Mouse (Mus musculus): Measurements from ENCODE around the gene Rps27l. TPM values are rescaled to one million over a fixed set of nuclear protein-coding genes. Genes with fewer than 3 reads are reported as not detected.

Gene Rps27l
- polyA plus RNA-seq (2015; fragmentation: Nextera tagmentation; extraction: Ambion mirVana), result 612 and 687 TPM in 2 replicates

- Histone ChIP-seq H3K27ac (ENCODE audit: low read length) (peak within 1 kb of the TSS; percentile 98), H3K27me3 (ENCODE audit: control insufficient read depth, insufficient read depth, low read depth, low read length) (no peaks in the 10 kb centered on the region), H3K9me3 (ENCODE audit: control insufficient read depth, low read length) (no peaks in the 10 kb centered on the region), H3K9ac (ENCODE audit: low read length) (peak within 1 kb of the TSS; percentile 96), H3K4me3 (ENCODE audit: low read length) (peak within 1 kb of the TSS; percentile 95), H3K36me3 (ENCODE audit: control insufficient read depth, insufficient read depth, low read length) (peaks cover 3% of the 10 kb centered on the region), H3K4me1 (replicated peaks; ENCODE audit: control insufficient read depth, insufficient read depth, low read length) (peaks cover 6% of the 10 kb centered on the region; the same call in 1 of the 2 replicates), H3K4me2 (ENCODE audit: low read depth, low read length) (peak within 1 kb of the TSS; percentile 90)
- under 1% methylated on average over 77 of the region's 77 CpGs for WGBS
- peak; percentile 99 for ATAC-seq (ENCODE audit: low read depth)
Observed at GRCm38 (mm10) chr9:66945647-66946641, at the start of gene Rps27l. TSS of gene Rps27l (plus strand) at chr9:66946086.

GRCm38 (mm10) chr9:66896951-66897350, 48.9 kb upstream of the Rps27l start:
- peaks cover 7% of the 10 kb centered on the region; the same call in 1 of the 2 replicates for H3K4me1 ChIP-seq (replicated peaks; ENCODE audit: control insufficient read depth, insufficient read depth, low read length)
- no peak overlapping the region for H3K9ac ChIP-seq (ENCODE audit: low read length)
- no peak overlapping the region for H3K27ac ChIP-seq (ENCODE audit: low read length)
- no peak overlapping the region for H3K4me3 ChIP-seq (ENCODE audit: low read length)
- 70% methylated on average over 6 of the region's 6 CpGs for WGBS
- H3K36me3 ChIP-seq (ENCODE audit: control insufficient read depth, insufficient read depth, low read length), result no peaks in the 10 kb centered on the region
- H3K9me3 ChIP-seq (ENCODE audit: control insufficient read depth, low read length), result no peaks in the 10 kb centered on the region
- no peak for ATAC-seq (ENCODE audit: low read depth)
- no peaks in the 10 kb centered on the region for H3K27me3 ChIP-seq (ENCODE audit: control insufficient read depth, insufficient read depth, low read depth, low read length)
- H3K4me2 ChIP-seq (ENCODE audit: low read depth, low read length), result no peak overlapping the region

- Histone ChIP-seq H3K27ac (ENCODE audit: low read length) (no peak overlapping the region), H3K4me1 (replicated peaks; ENCODE audit: control insufficient read depth, insufficient read depth, low read length) (peaks cover 7% of the 10 kb centered on the region; the same call in 1 of the 2 replicates), H3K9me3 (ENCODE audit: control insufficient read depth, low read length) (no peaks in the 10 kb centered on the region), H3K4me3 (ENCODE audit: low read length) (no peak overlapping the region), H3K4me2 (ENCODE audit: low read depth, low read length) (no peak overlapping the region), H3K36me3 (ENCODE audit: control insufficient read depth, insufficient read depth, low read length) (no peaks in the 10 kb centered on the region), H3K9ac (ENCODE audit: low read length) (no peak overlapping the region), H3K27me3 (ENCODE audit: control insufficient read depth, insufficient read depth, low read depth, low read length) (no peaks in the 10 kb centered on the region)
- WGBS, result 77% methylated on average over 6 of the region's 6 CpGs
- ATAC-seq (ENCODE audit: low read depth), result no peak
Observed at GRCm38 (mm10) chr9:66897851-66898250, 48.0 kb upstream of the Rps27l start.

- no peak overlapping the region for H3K9ac ChIP-seq (ENCODE audit: low read length)
- no peak overlapping the region for H3K4me2 ChIP-seq (ENCODE audit: low read depth, low read length)
- 52% methylated on average over 2 of the region's 2 CpGs for WGBS
- H3K27ac ChIP-seq (ENCODE audit: low read length), result no peak overlapping the region
- H3K4me3 ChIP-seq (ENCODE audit: low read length), result no peak overlapping the region
- H3K4me1 ChIP-seq (replicated peaks; ENCODE audit: control insufficient read depth, insufficient read depth, low read length), result peaks cover 7% of the 10 kb centered on the region; the same call in 1 of the 2 replicates
- no peaks in the 10 kb centered on the region for H3K27me3 ChIP-seq (ENCODE audit: control insufficient read depth, insufficient read depth, low read depth, low read length)
- no peaks in the 10 kb centered on the region for H3K9me3 ChIP-seq (ENCODE audit: control insufficient read depth, low read length)
- ATAC-seq (ENCODE audit: low read depth), result no peak
- no peaks in the 10 kb centered on the region for H3K36me3 ChIP-seq (ENCODE audit: control insufficient read depth, insufficient read depth, low read length)
Observed at GRCm38 (mm10) chr9:66899072-66899471, 46.8 kb upstream of the Rps27l start.

GRCm38 (mm10) chr9:66899526-66899925, 46.4 kb upstream of the Rps27l start:
- H3K27ac ChIP-seq (ENCODE audit: low read length), result no peak overlapping the region
- no peak overlapping the region for H3K9ac ChIP-seq (ENCODE audit: low read length)
- no peaks in the 10 kb centered on the region for H3K9me3 ChIP-seq (ENCODE audit: control insufficient read depth, low read length)
- no peak overlapping the region for H3K4me2 ChIP-seq (ENCODE audit: low read depth, low read length)
- 50% methylated on average over 4 of the region's 4 CpGs for WGBS
- H3K4me1 ChIP-seq (replicated peaks; ENCODE audit: control insufficient read depth, insufficient read depth, low read length), result peaks cover 7% of the 10 kb centered on the region; the same call in 1 of the 2 replicates
- no peak for ATAC-seq (ENCODE audit: low read depth)
- H3K27me3 ChIP-seq (ENCODE audit: control insufficient read depth, insufficient read depth, low read depth, low read length), result no peaks in the 10 kb centered on the region
- H3K36me3 ChIP-seq (ENCODE audit: control insufficient read depth, insufficient read depth, low read length), result no peaks in the 10 kb centered on the region
- H3K4me3 ChIP-seq (ENCODE audit: low read length), result no peak overlapping the region

- H3K4me2 ChIP-seq (ENCODE audit: low read depth, low read length), result no peak overlapping the region
- H3K9me3 ChIP-seq (ENCODE audit: control insufficient read depth, low read length), result no peaks in the 10 kb centered on the region
- no peaks in the 10 kb centered on the region for H3K27me3 ChIP-seq (ENCODE audit: control insufficient read depth, insufficient read depth, low read depth, low read length)
- no peak overlapping the region for H3K4me3 ChIP-seq (ENCODE audit: low read length)
- ATAC-seq (ENCODE audit: low read depth), result no peak
- WGBS, result 60% methylated on average over 9 of the region's 9 CpGs
- H3K4me1 ChIP-seq (replicated peaks; ENCODE audit: control insufficient read depth, insufficient read depth, low read length), result peaks cover 4% of the 10 kb centered on the region; the same call in 1 of the 2 replicates
- H3K36me3 ChIP-seq (ENCODE audit: control insufficient read depth, insufficient read depth, low read length), result no peaks in the 10 kb centered on the region
- H3K9ac ChIP-seq (ENCODE audit: low read length), result no peak overlapping the region
- H3K27ac ChIP-seq (ENCODE audit: low read length), result no peak overlapping the region
Observed at GRCm38 (mm10) chr9:66905990-66906389, 39.9 kb upstream of the Rps27l start.

GRCm38 (mm10) chr9:66907126-66907525, 38.8 kb upstream of the Rps27l start:
- Histone ChIP-seq H3K27me3 (ENCODE audit: control insufficient read depth, insufficient read depth, low read depth, low read length) (no peaks in the 10 kb centered on the region), H3K4me3 (ENCODE audit: low read length) (no peak overlapping the region), H3K4me2 (ENCODE audit: low read depth, low read length) (no peak overlapping the region), H3K36me3 (ENCODE audit: control insufficient read depth, insufficient read depth, low read length) (no peaks in the 10 kb centered on the region), H3K4me1 (replicated peaks; ENCODE audit: control insufficient read depth, insufficient read depth, low read length) (peaks cover 4% of the 10 kb centered on the region; the same call in 1 of the 2 replicates), H3K9ac (ENCODE audit: low read length) (no peak overlapping the region), H3K27ac (ENCODE audit: low read length) (no peak overlapping the region), H3K9me3 (ENCODE audit: control insufficient read depth, low read length) (no peaks in the 10 kb centered on the region)
- no peak for ATAC-seq (ENCODE audit: low read depth)
- WGBS, result 86% methylated on average over 8 of the region's 8 CpGs

GRCm38 (mm10) chr9:66907746-66908397, 38.0 kb upstream of the Rps27l start:
- ATAC-seq (ENCODE audit: low read depth), result no peak
- no peaks in the 10 kb centered on the region for H3K36me3 ChIP-seq (ENCODE audit: control insufficient read depth, insufficient read depth, low read length)
- H3K4me2 ChIP-seq (ENCODE audit: low read depth, low read length), result no peak overlapping the region
- H3K4me1 ChIP-seq (replicated peaks; ENCODE audit: control insufficient read depth, insufficient read depth, low read length), result peaks cover 4% of the 10 kb centered on the region; the same call in 1 of the 2 replicates
- H3K27me3 ChIP-seq (ENCODE audit: control insufficient read depth, insufficient read depth, low read depth, low read length), result no peaks in the 10 kb centered on the region
- H3K27ac ChIP-seq (ENCODE audit: low read length), result no peak overlapping the region
- no peaks in the 10 kb centered on the region for H3K9me3 ChIP-seq (ENCODE audit: control insufficient read depth, low read length)
- no peak overlapping the region for H3K9ac ChIP-seq (ENCODE audit: low read length)
- WGBS, result 79% methylated on average over 5 of the region's 5 CpGs
- H3K4me3 ChIP-seq (ENCODE audit: low read length), result no peak overlapping the region

GRCm38 (mm10) chr9:66909922-66910321, 36.0 kb upstream of the Rps27l start:
- Histone ChIP-seq H3K4me1 (replicated peaks; ENCODE audit: control insufficient read depth, insufficient read depth, low read length) (peaks cover 11% of the 10 kb centered on the region; the same call in 1 of the 2 replicates), H3K9me3 (ENCODE audit: control insufficient read depth, low read length) (no peaks in the 10 kb centered on the region), H3K9ac (ENCODE audit: low read length) (no peak overlapping the region), H3K27me3 (ENCODE audit: control insufficient read depth, insufficient read depth, low read depth, low read length) (no peaks in the 10 kb centered on the region), H3K27ac (ENCODE audit: low read length) (no peak overlapping the region), H3K36me3 (ENCODE audit: control insufficient read depth, insufficient read depth, low read length) (no peaks in the 10 kb centered on the region), H3K4me2 (ENCODE audit: low read depth, low read length) (no peak overlapping the region), H3K4me3 (ENCODE audit: low read length) (no peak overlapping the region)
- ATAC-seq (ENCODE audit: low read depth), result no peak
- WGBS, result 71% methylated on average over 7 of the region's 7 CpGs

Measured in lung, embryonic 16.5 days (tissue).